Mouse (Mus musculus) neural tube, embryonic 11.5 days (tissue): ENCODE measurements at regions not wholly inside any gene's neighbourhood (a gene's known extent, or its start where the extent isn't known, plus 50 kb on each side); places are given as distances from the start of the nearest gene placed in this dataset.

Experiments used
- ATAC-seq: fragments of 200-750 bp; cut with Nextera tagmentation; 2 replicates; pipeline ENCODE4 v1.8.0; 2017; ENCODE audit warnings: moderate number of reproducible peaks, mild to moderate bottlenecking, moderate TSS enrichment, moderate library complexity; ENCODE audit not compliant: insufficient read depth, low FRiP score, low TSS enrichment
- DNase-seq: peaks from one replicate; pipeline ENCODE4 v3.0.0-alpha.2; 2015; ENCODE audit warnings: low spot score
- H3K27ac ChIP-seq: fragments of 300-500 bp; sonication (generic); 2 replicates; pipeline ENCODE4 v1.5.1; 2014; ENCODE audit warnings: low read depth, mild to moderate bottlenecking, low read length
- H3K27me3 ChIP-seq: fragments of 300-500 bp; sonication (generic); 2 replicates; pipeline ENCODE4 v1.6.1; 2014; ENCODE audit warnings: mild to moderate bottlenecking, low read length, mixed read lengths; ENCODE audit not compliant: control insufficient read depth, insufficient read depth
- H3K36me3 ChIP-seq: fragments of 300-500 bp; sonication (generic); 2 replicates; pipeline ENCODE4 v1.6.1; 2014; ENCODE audit warnings: mild to moderate bottlenecking, low read length, moderate library complexity, mixed read lengths; ENCODE audit not compliant: control insufficient read depth, insufficient read depth
- H3K4me1 ChIP-seq: fragments of 300-500 bp; sonication (generic); 2 replicates; pipeline ENCODE4 v1.6.1; 2014; ENCODE audit warnings: low read length, mixed read lengths; ENCODE audit not compliant: control insufficient read depth, insufficient read depth
- H3K4me2 ChIP-seq: fragments of 300-500 bp; sonication (generic); 2 replicates; pipeline ENCODE4 v1.6.1; 2014; ENCODE audit warnings: low read depth, mild to moderate bottlenecking, moderate library complexity
- H3K4me3 ChIP-seq: fragments of 300-500 bp; sonication (generic); 2 replicates; pipeline ENCODE4 v1.5.1; 2014; ENCODE audit warnings: low read depth, low read length
- H3K9ac ChIP-seq: fragments of 300-500 bp; sonication (generic); 2 replicates; pipeline ENCODE4 v1.6.1; 2014; ENCODE audit warnings: mild to moderate bottlenecking, low read length
- H3K9me3 ChIP-seq: fragments of 300-500 bp; sonication (generic); 2 replicates; pipeline ENCODE4 v1.6.1; 2016; ENCODE audit warnings: low read length; ENCODE audit not compliant: control insufficient read depth
- WGBS: fragments of 180-500 bp; shearing (Covaris S2); extraction: QIAGEN DNeasy Blood & Tissue Kit; methylation state at CpG from one replicate; pipeline ENCODE4 v1.1.7; 2014; 5-methylcytosine and 5-hydroxymethylcytosine counted together

DNA sequence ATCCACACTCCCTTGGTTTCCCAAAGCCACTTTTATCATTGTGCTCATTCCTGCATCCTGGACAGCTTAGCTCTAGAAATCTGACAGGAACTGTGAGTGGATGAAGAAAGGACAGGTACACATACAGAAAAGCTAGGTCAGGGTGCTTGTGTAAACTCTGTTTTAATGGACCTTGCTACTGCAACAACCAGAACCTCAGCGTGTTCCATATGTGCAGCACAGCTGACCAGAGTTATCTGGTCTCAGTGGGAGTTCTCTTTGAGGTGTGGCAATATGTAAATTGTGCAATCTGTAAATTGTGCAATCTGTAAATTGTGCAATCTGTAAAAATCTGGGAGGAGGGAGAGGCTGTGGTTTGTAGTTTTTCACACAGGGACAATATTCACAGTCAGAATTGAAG, 282.4 kb upstream of the Ptprd start:
- Histone ChIP-seq H3K27ac (no peak overlapping the region), H3K4me3 (no peak overlapping the region), H3K9me3 (no peaks in the 10 kb centered on the region), H3K27me3 (no peaks in the 10 kb centered on the region), H3K4me1 (no peaks in the 10 kb centered on the region), H3K9ac (no peak overlapping the region), H3K4me2 (no peak overlapping the region), H3K36me3 (no peaks in the 10 kb centered on the region)
- ATAC-seq, result no peak
- DNase-seq, result no peak
- WGBS, result 90% methylated on average over 1 of the region's 1 CpGs

DNA sequence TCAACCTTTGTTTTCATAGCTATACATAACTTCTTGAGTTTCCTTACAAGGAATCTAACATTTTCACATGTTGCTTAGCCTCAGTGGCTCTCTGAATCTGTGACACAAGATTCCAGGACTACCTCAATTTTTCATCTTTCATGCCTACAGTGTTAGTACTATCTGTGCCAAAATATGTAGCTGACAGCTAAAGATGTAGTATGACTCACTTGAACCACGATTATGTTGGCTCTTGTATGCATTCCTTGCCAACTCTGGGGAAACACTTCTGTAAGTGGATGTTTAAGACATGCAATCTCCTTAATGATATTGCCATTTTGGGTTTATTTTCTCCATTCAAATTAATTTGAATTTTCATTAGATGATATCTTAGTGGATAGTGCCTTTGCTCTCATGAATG, 254.8 kb upstream of the Ptprd start:
- ATAC-seq (no peak), DNase-seq (no peak)
- H3K4me1 ChIP-seq, result no peaks in the 10 kb centered on the region
- H3K27ac ChIP-seq, result no peak overlapping the region
- H3K36me3 ChIP-seq, result no peaks in the 10 kb centered on the region
- no peak overlapping the region for H3K4me2 ChIP-seq
- 88% methylated on average over 1 of the region's 1 CpGs for WGBS
- H3K4me3 ChIP-seq, result no peak overlapping the region
- no peak overlapping the region for H3K9ac ChIP-seq
- no peaks in the 10 kb centered on the region for H3K9me3 ChIP-seq
- no peaks in the 10 kb centered on the region for H3K27me3 ChIP-seq

- H3K27me3 ChIP-seq, result no peaks in the 10 kb centered on the region
- H3K9ac ChIP-seq, result no peak overlapping the region
- ATAC-seq (peak; percentile 53; the same call in 1 of the 2 replicates), DNase-seq (no peak)
- no peak overlapping the region for H3K27ac ChIP-seq
- no peaks in the 10 kb centered on the region for H3K36me3 ChIP-seq
- 56% methylated on average over 4 of the region's 4 CpGs for WGBS
- no peak overlapping the region for H3K4me3 ChIP-seq
- no peaks in the 10 kb centered on the region for H3K9me3 ChIP-seq
- no peak overlapping the region for H3K4me2 ChIP-seq
- H3K4me1 ChIP-seq, result no peaks in the 10 kb centered on the region
These were observed 244.5 kb upstream of the Ptprd start for GRCm38 (mm10) chr4:78456284-78456683.

- DNase-seq (no peak), ATAC-seq (no peak)
- no peak overlapping the region for H3K27ac ChIP-seq
- WGBS, result 80% methylated on average over 1 of the region's 1 CpGs
- H3K27me3 ChIP-seq, result no peaks in the 10 kb centered on the region
- no peaks in the 10 kb centered on the region for H3K36me3 ChIP-seq
- H3K9ac ChIP-seq, result no peak overlapping the region
- no peaks in the 10 kb centered on the region for H3K9me3 ChIP-seq
- H3K4me1 ChIP-seq, result no peaks in the 10 kb centered on the region
- H3K4me3 ChIP-seq, result no peak overlapping the region
- no peak overlapping the region for H3K4me2 ChIP-seq
These were observed 205.4 kb upstream of the Ptprd start for GRCm38 (mm10) chr4:78417153-78417552.

- Histone ChIP-seq H3K4me1 (no peaks in the 10 kb centered on the region), H3K27ac (no peak overlapping the region), H3K36me3 (no peaks in the 10 kb centered on the region), H3K9me3 (no peaks in the 10 kb centered on the region), H3K27me3 (no peaks in the 10 kb centered on the region), H3K9ac (no peak overlapping the region), H3K4me2 (no peak overlapping the region), H3K4me3 (no peak overlapping the region)
- 94% methylated on average over 1 of the region's 1 CpGs for WGBS
- no peak for DNase-seq
- ATAC-seq, result no peak
These were observed 177.6 kb upstream of the Ptprd start for GRCm38 (mm10) chr4:78389406-78389805.

DNA sequence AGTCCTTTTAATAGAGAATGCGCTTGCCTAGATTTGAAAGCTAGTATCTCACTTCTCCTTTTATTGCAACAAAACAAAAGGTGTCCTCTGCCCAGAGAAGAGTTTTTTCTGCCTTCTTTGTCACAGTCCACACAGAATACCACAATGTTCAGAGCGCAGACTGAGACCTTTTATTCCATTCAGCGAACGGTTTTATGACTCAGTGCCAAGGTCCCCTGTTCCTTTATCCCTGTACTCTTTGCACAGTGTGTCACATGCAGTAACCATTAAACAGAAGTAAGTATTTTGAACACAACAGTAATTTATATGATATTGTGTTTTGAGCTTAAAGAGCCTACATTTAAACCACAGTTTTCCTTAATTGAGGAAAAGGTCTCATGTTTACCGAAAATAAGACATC, 143.4 kb upstream of the Ptprd start:
- Histone ChIP-seq H3K9me3 (no peaks in the 10 kb centered on the region), H3K36me3 (no peaks in the 10 kb centered on the region), H3K9ac (no peak overlapping the region), H3K4me1 (no peaks in the 10 kb centered on the region), H3K27ac (no peak overlapping the region), H3K4me2 (no peak overlapping the region), H3K4me3 (no peak overlapping the region), H3K27me3 (no peaks in the 10 kb centered on the region)
- ATAC-seq (no peak), DNase-seq (no peak)
- WGBS, result 66% methylated on average over 5 of the region's 5 CpGs

DNA sequence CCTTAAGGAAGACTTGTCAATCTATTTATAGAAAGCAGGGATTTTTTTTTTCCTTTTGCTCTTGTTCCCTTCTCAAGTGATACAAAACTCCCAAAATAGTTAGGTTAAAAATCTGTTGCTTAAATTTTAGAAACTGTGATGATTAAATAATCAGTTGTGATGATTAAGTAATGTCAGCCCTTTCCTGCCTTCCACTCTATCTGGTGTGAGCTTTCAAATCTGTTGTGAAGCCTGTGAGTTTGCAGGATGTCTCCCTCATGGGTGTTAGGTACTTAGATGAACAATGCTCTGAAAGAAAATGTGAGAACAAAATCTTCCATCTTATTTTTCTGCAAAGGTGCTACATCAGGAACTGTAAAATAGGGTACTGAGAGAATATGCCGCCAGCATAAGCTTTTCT, 124.0 kb upstream of the Ptprd start:
- H3K36me3 ChIP-seq, result no peaks in the 10 kb centered on the region
- H3K9ac ChIP-seq, result no peak overlapping the region
- ATAC-seq (no peak), DNase-seq (no peak)
- H3K27ac ChIP-seq, result no peak overlapping the region
- H3K4me2 ChIP-seq, result no peak overlapping the region
- WGBS, result 84% methylated on average over 1 of the region's 1 CpGs
- no peaks in the 10 kb centered on the region for H3K27me3 ChIP-seq
- no peaks in the 10 kb centered on the region for H3K4me1 ChIP-seq
- H3K9me3 ChIP-seq, result no peaks in the 10 kb centered on the region
- H3K4me3 ChIP-seq, result no peak overlapping the region

DNA sequence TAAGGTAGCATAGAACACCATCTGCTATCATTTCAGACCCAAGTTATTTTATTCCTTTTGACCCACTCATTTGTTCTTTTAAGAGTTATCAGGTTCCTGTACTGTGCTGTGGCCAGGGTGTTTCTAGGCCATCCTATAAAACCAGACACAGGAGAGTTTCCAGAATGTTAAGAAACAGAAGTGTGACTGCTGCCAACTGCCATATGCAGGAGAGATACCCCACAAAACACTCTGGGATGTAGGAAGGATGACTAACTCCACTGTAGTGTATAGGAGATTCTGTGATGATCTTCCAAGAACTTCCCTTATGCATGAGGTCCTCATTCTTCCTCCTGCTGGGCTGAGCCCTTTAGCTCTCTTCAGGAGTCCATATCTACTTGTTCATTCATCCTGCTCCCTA, 76.7 kb upstream of the Ptprd start:
- DNase-seq, result no peak
- no peaks in the 10 kb centered on the region for H3K27me3 ChIP-seq
- no peak overlapping the region for H3K4me2 ChIP-seq
- no peaks in the 10 kb centered on the region for H3K9me3 ChIP-seq
- no peak overlapping the region for H3K9ac ChIP-seq
- H3K4me3 ChIP-seq, result no peak overlapping the region
- H3K4me1 ChIP-seq, result no peaks in the 10 kb centered on the region
- no peak for ATAC-seq
- no peaks in the 10 kb centered on the region for H3K36me3 ChIP-seq
- no peak overlapping the region for H3K27ac ChIP-seq
